Mouse (Mus musculus) heart, adult 10 weeks (tissue): ENCODE measurements around the gene Slc7a7. TPM values are rescaled to one million over a fixed set of nuclear protein-coding genes. Genes with fewer than 3 reads are reported as not detected.

ENCODE experiments used
- polyA plus RNA-seq: library from polyadenylated mRNA; stranded (reverse); fragments of 350-450 nt; fragmentation: Illumina TruSeq; extraction: RNeasy Lipid Tissue Mini Kit (QIAGEN cat#74804); gene quantifications from one replicate; pipeline ENCODE4 v1.2.3, GENCODE M21; 2014; ENCODE audit warnings: low read depth, low replicate concordance

Gene Slc7a7
- polyA plus RNA-seq = 13.5 TPM

DNA sequence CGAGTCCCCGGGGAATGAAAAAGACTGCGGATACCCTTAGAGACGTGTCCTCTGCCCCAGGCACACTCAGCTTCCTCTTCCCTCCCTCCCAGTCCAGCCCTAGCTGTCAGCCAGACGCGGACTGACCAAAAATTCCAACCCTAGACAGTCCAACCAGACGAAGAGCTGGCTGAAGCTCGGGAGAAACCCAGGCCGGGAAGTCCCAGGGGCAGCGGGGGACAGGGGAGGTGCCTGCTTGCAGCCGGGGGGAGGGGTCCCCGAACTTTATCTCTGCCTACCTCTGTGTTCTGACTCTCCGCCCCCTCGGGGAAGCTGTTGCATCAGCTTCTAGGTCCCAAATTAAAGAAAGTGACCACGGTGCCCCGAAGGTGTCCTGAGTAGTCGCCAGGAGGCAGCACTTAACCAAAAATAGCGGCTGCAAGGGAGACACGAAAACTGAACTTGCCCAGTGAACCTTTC lies at the start of gene Slc7a7:
Gene Slc7a7 (minus strand): TSS at position 158 of the 459 bp plus-strand sequence.

GRCm38 (mm10) chr14:54463959-54464292 lies 46.3 kb upstream of the Slc7a7 start, which contains the start of gene Lrp10:
Lrp10 (plus strand) TSS chr14:54464137.

DNA sequence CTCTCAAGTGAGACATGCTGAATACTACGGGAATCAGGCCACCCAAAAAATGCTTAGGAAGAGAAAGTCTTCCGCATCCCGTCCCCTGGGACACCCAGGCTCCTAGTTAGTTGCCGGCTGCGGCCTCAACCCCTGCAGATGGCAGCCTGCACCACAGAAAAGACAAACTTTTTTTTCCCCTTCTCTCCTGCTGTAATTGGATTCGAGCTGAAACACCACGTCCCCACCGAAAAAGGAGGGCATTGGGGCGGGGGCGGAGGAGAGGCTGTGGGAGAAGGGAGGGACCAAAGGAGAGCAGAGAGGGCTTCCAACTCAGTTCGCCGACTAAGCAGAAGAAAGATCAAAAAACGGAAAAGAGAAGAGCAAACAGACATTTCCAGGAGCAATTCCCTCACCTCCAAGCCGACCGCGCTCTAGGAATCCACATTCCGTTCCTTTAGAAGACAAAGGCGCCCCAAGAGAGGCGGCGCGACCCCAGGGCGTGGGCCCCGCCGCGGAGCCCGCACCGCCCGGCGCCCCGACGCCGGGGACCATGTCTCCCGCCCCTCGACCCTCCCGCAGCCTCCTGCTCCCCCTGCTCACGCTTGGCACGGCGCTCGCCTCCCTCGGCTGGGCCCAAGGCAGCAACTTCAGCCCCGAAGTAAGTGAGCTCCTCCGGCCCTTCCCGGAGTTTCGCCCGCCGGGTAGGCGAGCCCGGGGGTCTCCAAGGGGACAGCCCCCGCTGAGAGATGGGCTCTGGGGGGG lies 13.9 kb upstream of the Slc7a7 start, which contains the start of gene Mmp14:
Gene Mmp14 (plus strand): TSS at position 279 of the 744 bp plus-strand sequence.

DNA sequence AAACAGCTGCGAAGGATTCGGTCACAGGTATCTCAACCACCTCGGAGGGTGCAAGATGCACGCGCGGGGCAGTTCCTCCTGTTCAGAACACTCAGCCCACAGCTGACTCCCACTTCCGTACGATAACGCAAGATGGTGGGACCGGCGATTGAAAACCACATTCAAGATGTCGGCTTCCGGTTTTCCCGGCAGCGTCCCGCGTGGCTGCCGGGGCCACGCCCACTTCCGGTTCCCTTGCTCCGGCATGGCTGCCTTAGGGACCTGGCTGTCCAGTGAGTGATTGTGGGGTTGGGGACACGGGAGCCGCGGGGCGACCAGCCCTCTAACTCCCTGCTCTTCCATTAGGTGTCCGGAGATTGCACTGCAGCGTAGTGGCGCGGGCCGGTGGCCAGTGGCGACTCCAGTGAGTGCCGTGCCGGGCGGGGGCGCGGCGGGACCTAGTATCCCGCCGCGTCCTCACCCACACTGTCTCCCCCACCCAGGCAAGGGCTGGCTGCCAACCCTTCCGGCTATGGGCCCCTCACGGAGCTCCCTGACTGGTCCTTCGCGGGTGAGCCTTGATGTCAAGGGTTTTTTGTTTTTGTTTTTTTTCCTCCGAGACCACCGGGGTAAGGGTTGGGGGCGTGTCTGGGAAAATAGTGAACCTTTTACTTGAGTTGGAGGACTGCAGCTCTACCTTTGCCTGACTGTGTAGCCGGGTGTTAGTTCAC lies 9.3 kb upstream of the Slc7a7 start, which contains the start of gene Mrpl52:
Gene Mrpl52 (plus strand): TSS at position 221 of the 710 bp plus-strand sequence.

GRCm38 (mm10) chr14:54360577-54361340 lies 56.8 kb downstream of the Slc7a7 start, which contains the start of gene Oxa1l:
Oxa1l (plus strand) TSS chr14:54360834.

Other genes with a start within 250 kb of the Slc7a7 start
- gene Dad1, start 163.7 kb downstream of the Slc7a7 start, polyA plus RNA-seq = 110 TPM
- gene Abhd4, start 163.6 kb downstream of the Slc7a7 start, polyA plus RNA-seq = 50.5 TPM
- not detected for gene Olfr49, start 132.8 kb downstream of the Slc7a7 start, polyA plus RNA-seq
- 88.7 TPM for gene Oxa1l, start 56.9 kb downstream of the Slc7a7 start, polyA plus RNA-seq
- 135 TPM for gene Mrpl52, start 9.1 kb upstream of the Slc7a7 start, polyA plus RNA-seq
- gene Mmp14, start 13.8 kb upstream of the Slc7a7 start, polyA plus RNA-seq = 17.9 TPM
- 37.3 TPM for gene Lrp10, start 46.4 kb upstream of the Slc7a7 start, polyA plus RNA-seq
- gene Rem2, start 58.3 kb upstream of the Slc7a7 start, polyA plus RNA-seq = not detected
- 33.3 TPM for gene Prmt5, start 99.7 kb upstream of the Slc7a7 start, polyA plus RNA-seq
- 4.4 TPM for gene Haus4, start 136.8 kb upstream of the Slc7a7 start, polyA plus RNA-seq
- 6.6 TPM for gene Ajuba, start 159.8 kb upstream of the Slc7a7 start, polyA plus RNA-seq
- 4.7 TPM for gene 4931414P19Rik, start 188.2 kb upstream of the Slc7a7 start, polyA plus RNA-seq
- 173 TPM for gene Psmb5, start 200.2 kb upstream of the Slc7a7 start, polyA plus RNA-seq
- not detected for gene Psmb11, start 203.7 kb upstream of the Slc7a7 start, polyA plus RNA-seq
- gene Gm17606, start 223.2 kb upstream of the Slc7a7 start, polyA plus RNA-seq = not detected
- gene Cdh24, start 223.6 kb upstream of the Slc7a7 start, polyA plus RNA-seq = 0.58 TPM